Mouse (Mus musculus): ENCODE data around the gene Jmjd1c.

Gene Jmjd1c

GRCm38 (mm10) chr10:67124156-67124555, 28.2 kb downstream of the Jmjd1c start:
- no peak for DNase-seq (ENCODE audit: extremely low read depth, insufficient read length, low spot score)

- no peak for DNase-seq (ENCODE audit: extremely low read depth, insufficient read length, low spot score)
These were observed 30.3 kb downstream of the Jmjd1c start for GRCm38 (mm10) chr10:67126061-67126858.

GRCm38 (mm10) chr10:67126859-67127758, 31.2 kb downstream of the Jmjd1c start:
- no peak for DNase-seq (ENCODE audit: extremely low read depth, insufficient read length, low spot score)

GRCm38 (mm10) chr10:67129531-67129930, 33.6 kb downstream of the Jmjd1c start:
- DNase-seq (ENCODE audit: extremely low read depth, insufficient read length, low spot score), result no peak

GRCm38 (mm10) chr10:67131709-67132108, 35.8 kb downstream of the Jmjd1c start:
- DNase-seq (ENCODE audit: extremely low read depth, insufficient read length, low spot score), result no peak

- DNase-seq (ENCODE audit: extremely low read depth, insufficient read length, low spot score), result no peak
These were observed 38.4 kb downstream of the Jmjd1c start for GRCm38 (mm10) chr10:67134322-67134721.

- DNase-seq (ENCODE audit: extremely low read depth, insufficient read length, low spot score), result no peak
These were observed 41.5 kb downstream of the Jmjd1c start for GRCm38 (mm10) chr10:67137437-67137836.

- no peak for DNase-seq (ENCODE audit: extremely low read depth, insufficient read length, low spot score)
These were observed 47.7 kb downstream of the Jmjd1c start for GRCm38 (mm10) chr10:67143661-67144060.

- no peak for DNase-seq (ENCODE audit: extremely low read depth, insufficient read length, low spot score)
These were observed 48.3 kb downstream of the Jmjd1c start for GRCm38 (mm10) chr10:67144269-67144668.

GRCm38 (mm10) chr10:67145623-67146022, 49.7 kb downstream of the Jmjd1c start:
- DNase-seq (ENCODE audit: extremely low read depth, insufficient read length, low spot score), result no peak

GRCm38 (mm10) chr10:67151766-67152165, 55.8 kb downstream of the Jmjd1c start:
- DNase-seq (ENCODE audit: extremely low read depth, insufficient read length, low spot score), result no peak

GRCm38 (mm10) chr10:67154647-67155046, 58.7 kb downstream of the Jmjd1c start:
- DNase-seq (ENCODE audit: extremely low read depth, insufficient read length, low spot score), result no peak

- DNase-seq (ENCODE audit: extremely low read depth, insufficient read length, low spot score), result no peak
These were observed 78.1 kb downstream of the Jmjd1c start for GRCm38 (mm10) chr10:67174049-67174448.

GRCm38 (mm10) chr10:67176031-67176430, 80.1 kb downstream of the Jmjd1c start:
- DNase-seq (ENCODE audit: extremely low read depth, insufficient read length, low spot score), result no peak

GRCm38 (mm10) chr10:67176932-67177331, 81.0 kb downstream of the Jmjd1c start:
- DNase-seq (ENCODE audit: extremely low read depth, insufficient read length, low spot score), result no peak

- no peak for DNase-seq (ENCODE audit: extremely low read depth, insufficient read length, low spot score)
These were observed 81.5 kb downstream of the Jmjd1c start for GRCm38 (mm10) chr10:67177410-67177809.

- DNase-seq (ENCODE audit: extremely low read depth, insufficient read length, low spot score), result no peak
These were observed 84.1 kb downstream of the Jmjd1c start for GRCm38 (mm10) chr10:67180021-67180420.

GRCm38 (mm10) chr10:67180799-67181198, 84.9 kb downstream of the Jmjd1c start:
- no peak for DNase-seq (ENCODE audit: extremely low read depth, insufficient read length, low spot score)

- DNase-seq (ENCODE audit: extremely low read depth, insufficient read length, low spot score), result no peak
These were observed 86.7 kb downstream of the Jmjd1c start for GRCm38 (mm10) chr10:67182651-67183050.

- no peak for DNase-seq (ENCODE audit: extremely low read depth, insufficient read length, low spot score)
These were observed 87.2 kb downstream of the Jmjd1c start for GRCm38 (mm10) chr10:67183086-67183485.

- no peak for DNase-seq (ENCODE audit: extremely low read depth, insufficient read length, low spot score)
These were observed 88.6 kb downstream of the Jmjd1c start for GRCm38 (mm10) chr10:67184441-67185070.

Measured in 3134 (cell line).